Mouse (Mus musculus) bone marrow, adult 2 months (tissue): ENCODE measurements around the gene Sema4c. TPM values are rescaled to one million over a fixed set of nuclear protein-coding genes. Genes with fewer than 3 reads are reported as not detected.
A peak's percentile ranks its signal among the peaks of the same experiment; 100 is the strongest.

Experiments used
- H3K27ac ChIP-seq: fragments of 200-500 bp; 2 replicates; pipeline ENCODE4 v1.5.1; 2012; ENCODE audit warnings: low read depth, mild to moderate bottlenecking, control low read depth, inconsistent platforms, low read length; ENCODE audit not compliant: control insufficient read depth, poor library complexity, insufficient read depth
- H3K4me1 ChIP-seq: fragments of 200-500 bp; 2 replicates; pipeline ENCODE4 v1.6.1; 2011; ENCODE audit warnings: low read length; ENCODE audit not compliant: control insufficient read depth, insufficient read depth
- H3K4me3 ChIP-seq: fragments of 200-500 bp; replicated peaks from 2 replicates; pipeline ENCODE3; 2011; ENCODE audit warnings: mild to moderate bottlenecking, low read depth, low read length, control low read depth; ENCODE audit not compliant: control insufficient read depth
- CTCF ChIP-seq: fragments of 200-500 bp; IDR thresholded peaks from 2 replicates; pipeline ENCODE4 v1.5.1; 2011; ENCODE audit warnings: low read length, control low read depth; ENCODE audit not compliant: control insufficient read depth, insufficient read depth
- POLR2A ChIP-seq: fragments of 200-500 bp; IDR thresholded peaks from 2 replicates; pipeline ENCODE4 v1.6.1; 2011; ENCODE audit warnings: low read depth, mild to moderate bottlenecking, control low read depth, low read length, borderline replicate concordance; ENCODE audit not compliant: control insufficient read depth
- WGBS: fragments of 180-500 bp; shearing (Covaris S2); methylation state at CpG from one replicate; pipeline ENCODE4 v1.1.7; 2018; 5-methylcytosine and 5-hydroxymethylcytosine counted together
- polyA plus RNA-seq: library from polyadenylated mRNA; stranded (reverse); fragments of >200 nt; gene quantifications from 2 replicates; pipeline ENCODE4 v1.2.4, GENCODE M21; 2011; ENCODE audit warnings: low replicate concordance; ENCODE audit not compliant: missing spikeins, insufficient read depth, insufficient read length

Sema4c gene
- polyA plus RNA-seq, 1 experiment = 4.8 TPM

DNA sequence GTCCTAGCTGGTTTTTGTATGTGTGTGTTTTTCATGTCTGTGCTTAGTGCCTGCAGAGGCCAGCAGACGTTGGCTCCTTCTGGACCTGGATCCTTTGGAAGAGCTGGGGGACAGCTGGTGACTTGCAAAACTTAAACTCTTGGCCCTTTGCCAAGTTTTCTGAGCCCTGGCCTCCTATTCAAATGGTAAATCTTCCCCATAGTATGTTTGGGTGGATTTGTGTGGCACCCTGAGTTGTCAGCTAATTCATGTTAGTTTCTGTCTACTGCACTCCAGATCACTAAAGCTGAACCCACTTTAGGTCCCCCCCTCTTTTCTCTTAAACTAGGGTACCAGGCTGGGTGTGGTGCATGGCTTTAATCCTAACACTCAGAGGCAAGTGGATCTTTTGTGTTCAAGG, 29.8 kb downstream of the Sema4c start:
- WGBS = 28% methylated on average over 1 of the region's 1 CpGs
- Histone ChIP-seq H3K4me1 (no peaks in the 10 kb centered on the region), H3K4me3 (no peak overlapping the region), H3K27ac (no peak overlapping the region)
- no peak for TF ChIP-seq POLR2A
- no peak for TF ChIP-seq CTCF

DNA sequence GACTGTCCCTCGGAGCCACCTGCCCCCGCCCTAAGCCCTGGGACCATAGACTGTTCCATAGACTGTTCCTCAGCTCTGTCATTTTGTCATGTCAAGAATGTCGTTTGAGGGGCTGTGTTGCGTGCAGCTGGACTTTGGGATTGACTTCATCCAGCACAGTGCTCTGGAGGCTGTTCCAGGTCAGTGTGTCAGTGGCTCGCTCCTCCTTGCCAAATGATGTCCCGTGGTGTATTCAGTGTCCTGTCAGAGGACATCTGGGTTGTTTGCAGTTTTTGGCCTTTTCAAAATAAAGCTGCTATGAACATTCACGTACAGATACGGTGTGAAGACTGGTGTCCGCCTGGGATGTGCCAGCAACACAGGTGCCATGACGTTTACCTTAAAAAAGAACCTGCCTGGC, 31.2 kb downstream of the Sema4c start:
- no peak overlapping the region for H3K27ac ChIP-seq
- no peak for TF ChIP-seq POLR2A
- no peak for TF ChIP-seq CTCF

DNA sequence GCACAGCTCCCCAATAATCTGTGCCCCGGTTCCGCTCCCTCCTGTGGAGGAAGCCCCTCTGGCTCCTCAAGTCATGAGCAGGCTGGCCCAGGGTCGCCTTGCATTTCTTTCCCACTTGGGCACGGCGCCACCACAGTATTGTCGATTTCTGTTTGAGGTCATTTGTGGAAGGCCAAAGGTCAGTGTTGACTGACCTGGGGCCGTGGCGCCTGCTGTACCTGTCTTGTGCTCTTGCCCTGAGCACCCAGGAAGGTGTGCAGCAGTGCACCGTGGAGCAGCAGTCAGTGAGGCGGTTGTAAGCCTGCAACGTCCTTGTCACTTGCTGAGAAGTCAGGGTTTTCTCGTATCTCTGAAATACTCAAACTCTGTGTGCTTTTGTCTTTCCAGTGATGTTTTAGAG, 32.4 kb downstream of the Sema4c start:
- 90% methylated on average over 12 of the region's 12 CpGs for WGBS
- TF ChIP-seq POLR2A (no peak), CTCF (no peak)
- no peak overlapping the region for H3K4me3 ChIP-seq
- no peaks in the 10 kb centered on the region for H3K4me1 ChIP-seq
- no peak overlapping the region for H3K27ac ChIP-seq

More for the DNA sequence above, 31.2 kb downstream of the Sema4c start:
- no peak overlapping the region for H3K4me3 ChIP-seq
- WGBS = 88% methylated on average over 10 of the region's 10 CpGs
- H3K4me1 ChIP-seq = no peaks in the 10 kb centered on the region

DNA sequence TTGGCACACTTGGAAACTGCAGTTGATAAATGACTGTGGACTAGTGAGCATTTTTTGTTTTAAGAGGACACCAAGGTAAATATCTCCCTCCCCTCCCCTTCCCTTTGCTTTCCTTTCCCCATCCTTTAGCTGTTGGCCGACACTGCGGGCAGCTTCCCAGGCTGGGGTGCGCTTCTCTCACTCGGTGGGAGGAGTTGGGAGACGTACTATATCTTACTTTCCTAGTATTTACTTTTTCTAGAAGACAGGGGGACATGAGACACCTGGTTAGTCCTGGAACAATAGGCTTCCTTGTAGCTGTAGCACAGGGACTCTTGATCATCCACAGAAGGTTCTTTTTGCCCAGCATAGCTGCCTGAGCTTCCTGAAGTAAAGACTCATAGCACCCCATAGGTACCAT, 34.1 kb downstream of the Sema4c start:
- no peaks in the 10 kb centered on the region for H3K4me1 ChIP-seq
- H3K4me3 ChIP-seq = no peak overlapping the region
- TF ChIP-seq CTCF (no peak), POLR2A (no peak)
- 92% methylated on average over 5 of the region's 5 CpGs for WGBS
- no peak overlapping the region for H3K27ac ChIP-seq

DNA sequence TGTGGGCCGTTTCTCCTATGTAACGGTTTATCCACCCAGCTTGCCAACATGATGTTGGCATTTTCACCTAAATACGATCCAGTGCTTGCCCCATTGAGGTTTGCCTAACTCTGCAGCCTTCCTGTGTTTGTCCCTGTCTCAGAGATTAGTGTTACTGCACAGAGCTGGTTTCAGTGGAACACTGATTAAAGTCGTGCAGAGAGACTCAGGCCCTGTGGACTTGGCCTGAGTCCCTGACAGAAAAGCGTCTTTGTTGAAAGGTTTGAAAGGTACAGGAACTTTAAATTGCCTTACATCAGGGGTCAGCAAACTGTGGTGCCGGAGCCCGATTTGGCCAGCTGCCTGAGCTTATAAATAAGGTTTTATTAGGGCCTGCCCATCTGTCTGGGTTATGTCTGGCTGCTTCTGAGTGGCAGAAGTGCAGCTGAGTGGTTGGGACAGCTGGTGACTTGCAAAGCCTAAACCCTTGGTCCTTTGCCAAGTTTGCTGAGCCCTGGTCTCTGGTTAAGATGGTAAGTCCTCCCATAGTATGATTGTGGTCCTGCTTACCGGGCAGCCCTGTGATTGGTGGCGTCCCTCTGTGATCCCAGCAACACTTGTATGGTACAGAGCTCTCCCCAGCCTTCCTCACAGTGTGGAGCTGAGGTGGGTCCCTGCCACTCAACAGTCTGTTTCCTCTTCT, 34.7 kb downstream of the Sema4c start:
- TF ChIP-seq CTCF (no peak), POLR2A (no peak)
- no peak overlapping the region for H3K4me3 ChIP-seq
- WGBS = 85% methylated on average over 9 of the region's 9 CpGs
- H3K27ac ChIP-seq = no peak overlapping the region
- H3K4me1 ChIP-seq = no peaks in the 10 kb centered on the region

DNA sequence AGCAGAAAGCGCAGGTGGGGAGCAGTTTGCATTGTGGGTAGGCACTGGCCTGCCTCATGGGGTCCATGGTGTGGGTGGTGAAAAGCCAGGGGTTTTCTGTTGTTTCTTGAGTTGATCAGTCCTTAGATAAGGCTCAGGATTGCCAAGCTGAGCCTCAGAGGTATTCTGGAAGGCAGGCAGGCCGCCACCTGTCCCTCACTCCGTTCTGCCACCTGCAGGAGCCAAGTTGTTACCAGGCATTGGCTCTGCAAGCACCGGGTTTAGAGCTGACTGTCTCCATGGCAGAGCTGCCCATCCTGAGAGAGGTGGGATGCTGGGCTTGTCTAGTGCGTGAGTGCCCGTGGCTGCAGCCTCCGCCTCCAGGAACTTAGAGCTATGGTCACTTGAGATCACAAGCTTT, 35.9 kb downstream of the Sema4c start:
- Histone ChIP-seq H3K4me3 (no peak overlapping the region), H3K4me1 (no peaks in the 10 kb centered on the region), H3K27ac (no peak overlapping the region)
- WGBS = 88% methylated on average over 7 of the region's 7 CpGs
- TF ChIP-seq CTCF (no peak), POLR2A (peak; percentile 19; the same call in 1 of the 2 replicates)

DNA sequence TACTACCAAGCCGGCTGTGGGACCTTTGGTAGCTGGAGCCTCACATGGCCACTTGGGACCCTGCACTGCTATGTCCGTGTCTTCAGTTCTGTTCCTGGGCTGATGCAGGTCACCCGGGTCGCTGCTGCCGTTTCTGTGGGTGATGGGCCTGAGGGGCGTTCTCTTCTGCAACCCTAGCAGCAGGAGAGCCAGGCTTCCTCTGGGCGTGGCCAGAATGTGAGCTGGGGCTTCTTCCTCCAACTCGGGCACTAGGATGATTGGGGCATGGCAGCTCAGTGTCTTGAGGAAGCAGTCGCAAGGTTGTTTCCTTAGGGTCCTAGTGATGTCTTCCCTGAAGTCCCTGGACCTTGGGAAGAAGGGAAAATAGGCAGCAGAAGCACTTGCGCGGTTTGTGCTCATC, 38.5 kb downstream of the Sema4c start:
- TF ChIP-seq POLR2A = no peak
- TF ChIP-seq CTCF = no peak
- Histone ChIP-seq H3K4me3 (no peak overlapping the region), H3K4me1 (no peaks in the 10 kb centered on the region), H3K27ac (no peak overlapping the region)
- WGBS = 77% methylated on average over 11 of the region's 11 CpGs

DNA sequence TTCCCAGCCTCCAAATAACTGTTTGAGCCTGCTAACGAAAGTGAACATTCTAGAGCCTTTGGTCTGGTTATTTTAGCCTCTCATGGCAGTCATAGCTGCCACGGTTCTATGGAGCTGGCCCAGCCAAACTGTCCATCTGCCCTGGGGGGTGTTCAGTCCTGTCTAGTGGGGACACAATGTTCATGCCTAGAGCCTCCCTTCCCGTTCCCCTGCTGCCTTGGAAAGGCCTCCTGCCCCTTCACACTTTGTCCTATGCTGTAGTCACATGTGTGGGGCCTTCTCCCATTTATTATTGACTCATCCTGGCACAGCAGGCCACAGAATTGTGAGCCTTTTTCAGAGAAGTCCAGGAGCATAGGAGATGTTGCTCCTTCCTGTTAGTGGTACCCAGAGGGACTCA, 39.9 kb downstream of the Sema4c start:
- TF ChIP-seq CTCF (no peak), POLR2A (no peak)
- WGBS = 80% methylated on average over 3 of the region's 3 CpGs
- H3K27ac ChIP-seq = no peak overlapping the region
- H3K4me3 ChIP-seq = no peak overlapping the region
- H3K4me1 ChIP-seq = no peaks in the 10 kb centered on the region; the same call in none of the 2 replicates

DNA sequence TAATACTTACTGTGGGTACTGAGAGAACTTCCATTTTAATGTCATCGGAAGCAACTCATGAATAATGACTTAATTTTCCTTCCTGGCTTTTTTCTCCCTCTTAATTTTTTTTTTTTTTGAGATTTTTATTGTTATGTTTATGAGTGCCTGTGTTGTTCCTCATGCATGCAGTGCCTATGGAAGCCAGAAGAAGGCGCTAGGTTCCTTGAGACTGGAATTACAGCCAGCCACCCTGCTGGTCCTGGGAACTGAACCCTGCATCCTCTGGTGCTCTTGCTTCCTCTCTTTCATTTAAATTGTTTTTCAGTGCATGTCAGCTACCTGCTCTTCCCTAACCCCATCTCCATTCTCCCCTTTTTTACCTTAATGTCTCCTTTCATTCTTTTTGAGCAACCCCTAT, 44.4 kb downstream of the Sema4c start:
- Histone ChIP-seq H3K27ac (no peak overlapping the region), H3K4me3 (no peak overlapping the region), H3K4me1 (peaks cover 2% of the 10 kb centered on the region)
- WGBS = 76% methylated on average over 2 of the region's 2 CpGs
- TF ChIP-seq CTCF (peak; percentile 48), POLR2A (no peak)
